Mouse (Mus musculus) spleen, adult 12 weeks (tissue): ENCODE data around the gene Ano1.

Experiments used
- DNase-seq: peaks from one replicate; pipeline ENCODE4 v3.0.0; 2022; ENCODE audit warnings: low spot score

Ano1 gene

DNA sequence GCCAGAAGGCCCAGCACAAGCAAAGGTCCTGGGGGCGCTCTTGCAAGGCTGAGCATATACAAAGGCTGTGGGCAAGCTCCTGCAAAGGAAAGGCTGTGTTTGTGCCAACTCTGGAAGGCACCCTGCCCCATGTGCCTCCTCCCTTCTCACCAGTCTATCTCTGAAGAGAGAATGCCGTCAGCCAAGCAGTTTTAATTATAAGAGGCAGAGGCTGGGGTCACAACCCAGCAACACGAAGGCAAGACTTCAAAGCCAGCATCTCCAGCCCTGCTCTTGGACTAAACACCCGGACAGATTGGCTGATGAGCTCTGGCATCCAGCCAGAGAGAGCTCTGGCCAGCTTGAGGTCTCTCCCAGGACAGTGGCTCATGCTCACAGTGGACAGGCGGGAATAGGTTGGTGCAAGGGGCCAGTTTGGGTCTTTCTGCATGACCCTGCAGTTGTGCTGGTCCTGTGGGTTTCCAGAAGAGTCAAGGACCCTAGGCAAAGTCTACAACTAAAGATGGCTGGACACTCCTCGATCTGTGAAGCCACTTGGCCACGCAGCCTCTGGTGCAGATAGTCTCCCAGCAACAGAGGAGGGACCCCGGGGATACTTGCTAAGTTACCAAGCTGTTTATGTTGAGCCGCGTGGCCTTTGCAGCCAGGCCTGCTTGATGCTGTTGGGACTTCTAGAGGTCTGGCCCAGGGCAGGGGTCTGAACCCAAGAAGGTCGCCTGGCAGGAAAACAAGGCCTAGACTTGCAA lies 12.9 kb upstream of the Ano1 start:
- no peak for DNase-seq

GRCm38 (mm10) chr7:144764013-144764412 lies 12.2 kb upstream of the Ano1 start:
- no peak for DNase-seq

DNA sequence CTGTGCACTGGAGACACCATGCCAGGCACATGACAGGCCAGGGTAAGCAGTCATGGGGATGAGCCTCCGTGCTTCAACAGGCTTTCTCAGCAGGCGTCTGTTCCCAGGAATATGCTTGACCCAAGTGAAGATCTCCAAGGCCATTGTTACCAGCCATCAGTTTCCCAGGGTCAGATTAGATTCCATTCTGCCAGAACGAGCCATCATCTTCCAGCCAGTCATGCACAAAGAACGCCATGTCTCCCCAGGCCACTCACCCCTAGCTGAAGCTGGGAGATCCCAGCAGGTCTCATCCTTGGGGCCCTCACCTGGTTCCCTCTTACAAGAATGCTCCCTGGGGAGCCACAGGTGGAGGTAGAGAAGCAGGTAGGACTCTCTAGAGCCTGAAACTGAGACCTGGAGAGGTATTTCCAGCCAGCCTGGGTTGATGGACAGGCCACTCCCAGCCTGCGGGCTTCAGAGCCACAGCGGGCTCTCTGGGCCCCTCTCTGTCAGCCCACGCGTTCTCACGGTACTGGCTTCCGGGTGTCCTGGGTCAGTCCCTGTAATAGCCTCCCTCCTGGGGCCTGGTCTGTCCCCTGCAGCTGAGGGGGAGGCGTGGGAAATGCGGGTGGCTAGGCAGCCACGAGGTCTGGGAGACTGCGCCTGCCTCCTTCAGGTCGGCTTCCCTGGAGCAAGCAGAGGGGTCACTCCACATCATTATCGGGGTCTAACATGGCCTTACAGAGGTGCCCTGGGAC lies 10.9 kb upstream of the Ano1 start:
- no peak for DNase-seq

- no peak for DNase-seq
Observed at GRCm38 (mm10) chr7:144760228-144760627, 8.5 kb upstream of the Ano1 start.

DNA sequence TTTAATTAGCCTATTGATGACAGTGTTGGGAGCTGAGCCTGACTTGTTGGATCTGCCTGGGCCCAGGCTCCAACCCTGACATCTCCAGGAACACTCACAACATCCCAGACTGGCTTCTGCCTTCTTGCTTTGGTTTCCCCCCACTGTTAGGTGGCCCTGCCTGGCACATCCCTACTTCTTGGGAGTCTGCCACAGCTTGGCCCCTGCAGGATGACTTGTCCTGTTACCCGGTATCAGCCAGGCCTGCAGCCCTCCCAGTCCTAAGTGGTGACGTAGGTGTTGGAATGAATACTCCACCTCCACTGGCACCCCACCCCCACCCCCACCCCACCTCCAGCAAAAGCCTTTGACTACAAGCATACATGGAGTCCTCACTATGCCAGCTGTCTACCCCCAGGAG lies 7.7 kb upstream of the Ano1 start:
- no peak for DNase-seq

DNA sequence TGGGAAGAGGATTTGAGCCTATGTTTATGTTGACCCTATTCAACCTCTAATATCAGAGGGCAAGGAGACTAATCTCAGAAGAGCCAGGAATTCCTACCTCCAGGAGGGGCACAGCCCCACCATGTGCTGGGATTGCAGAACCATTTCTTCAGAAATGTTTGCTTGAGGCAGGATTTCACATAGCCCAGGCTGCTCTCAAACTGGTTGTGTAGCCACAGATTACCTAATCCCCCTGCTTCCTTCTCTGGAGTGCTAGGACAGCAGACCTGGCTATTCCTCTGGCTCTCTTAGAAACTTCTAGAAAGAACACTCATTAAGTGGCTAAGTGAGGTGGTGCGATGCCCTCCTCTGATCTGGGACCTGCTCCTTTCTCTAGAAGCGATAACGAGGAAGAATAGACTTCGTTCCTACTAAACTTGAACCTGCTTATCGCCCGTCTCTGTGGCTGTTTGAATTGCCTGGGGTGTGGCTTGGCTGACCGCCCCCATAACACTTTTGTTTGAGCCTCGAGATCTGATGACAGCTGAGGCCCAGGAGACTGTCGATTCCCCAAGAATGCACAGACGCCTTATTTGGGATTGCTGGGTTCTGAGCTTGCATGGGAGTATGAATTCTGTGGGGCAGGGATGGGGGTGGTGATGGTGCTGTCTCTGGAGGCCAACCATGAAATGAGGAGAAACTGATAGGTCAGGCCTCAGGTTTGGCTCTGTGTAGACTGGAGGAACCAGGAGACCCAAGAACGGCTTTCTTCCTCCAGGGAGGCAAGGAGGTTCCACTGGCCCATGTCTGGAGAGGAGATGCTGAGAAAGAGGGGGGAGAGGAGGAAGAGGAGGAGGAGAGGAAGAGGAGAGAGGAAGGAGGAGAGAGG lies 4.0 kb upstream of the Ano1 start:
- no peak for DNase-seq

DNA sequence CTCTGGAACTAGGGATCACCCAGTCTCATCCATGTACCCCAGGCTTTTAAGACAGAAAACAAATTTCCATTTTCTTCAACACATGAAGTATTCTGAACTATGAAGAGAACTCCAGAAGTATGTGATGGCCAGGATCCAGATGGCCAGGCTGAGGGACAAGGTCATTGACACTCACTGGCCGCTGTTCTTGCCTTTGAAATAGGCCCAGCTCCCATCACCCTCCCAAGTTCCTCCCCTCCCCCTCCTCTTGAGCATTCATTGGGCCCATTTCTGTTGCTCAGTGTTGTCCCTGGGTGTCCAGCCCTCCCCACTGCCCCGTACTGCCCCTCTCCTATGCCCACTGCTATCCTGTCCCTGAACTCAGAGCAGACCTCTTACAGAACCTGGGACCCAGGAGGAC lies 2.9 kb upstream of the Ano1 start:
- no peak for DNase-seq

DNA sequence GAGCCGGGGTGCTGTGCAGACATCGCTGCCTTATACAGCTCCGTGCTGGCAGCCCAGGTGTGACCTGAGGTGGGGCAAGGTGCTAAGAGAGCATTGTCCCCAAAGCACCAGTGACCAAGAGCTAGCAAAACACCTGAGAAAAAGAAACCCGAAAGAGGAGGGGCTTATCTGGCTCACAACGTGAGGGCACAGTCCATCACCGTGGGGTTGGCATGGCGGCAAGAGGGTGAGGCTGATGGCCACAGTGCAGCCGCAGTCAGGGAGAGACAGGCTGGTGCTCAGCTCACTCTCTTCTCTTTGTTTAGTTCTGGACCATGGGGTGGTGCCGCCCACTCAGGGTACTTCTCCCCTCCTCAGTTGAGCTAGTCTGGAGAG lies 1.9 kb upstream of the Ano1 start:
- DNase-seq = no peak

GRCm38 (mm10) chr7:144752919-144753656 lies 1.3 kb upstream of the Ano1 start:
- DNase-seq = no peak

GRCm38 (mm10) chr7:144747756-144748155 lies 4.0 kb downstream of the Ano1 start:
- DNase-seq = no peak

DNA sequence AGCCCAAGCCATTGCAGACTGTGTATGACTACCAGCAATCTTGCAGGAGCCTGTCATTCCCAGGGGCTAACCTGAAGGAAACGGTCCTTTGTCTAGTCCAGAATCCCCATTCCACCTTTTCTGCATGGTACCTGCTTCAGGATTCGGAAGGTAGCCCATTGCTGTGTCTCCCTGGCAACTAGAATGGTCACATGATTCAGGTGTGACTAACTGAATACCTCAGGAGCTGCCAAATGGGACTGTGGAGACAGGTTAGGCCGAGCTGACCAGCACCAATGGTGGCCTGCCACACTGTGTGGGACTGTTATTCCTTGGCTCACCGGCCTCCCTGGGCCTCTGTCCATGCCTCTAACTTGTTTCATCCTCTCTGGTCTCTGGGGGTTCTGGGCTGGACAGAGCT lies 5.3 kb downstream of the Ano1 start:
- no peak for DNase-seq

GRCm38 (mm10) chr7:144743874-144744273 lies 7.9 kb downstream of the Ano1 start:
- no peak for DNase-seq

GRCm38 (mm10) chr7:144740643-144741042 lies 11.1 kb downstream of the Ano1 start:
- no peak for DNase-seq

DNA sequence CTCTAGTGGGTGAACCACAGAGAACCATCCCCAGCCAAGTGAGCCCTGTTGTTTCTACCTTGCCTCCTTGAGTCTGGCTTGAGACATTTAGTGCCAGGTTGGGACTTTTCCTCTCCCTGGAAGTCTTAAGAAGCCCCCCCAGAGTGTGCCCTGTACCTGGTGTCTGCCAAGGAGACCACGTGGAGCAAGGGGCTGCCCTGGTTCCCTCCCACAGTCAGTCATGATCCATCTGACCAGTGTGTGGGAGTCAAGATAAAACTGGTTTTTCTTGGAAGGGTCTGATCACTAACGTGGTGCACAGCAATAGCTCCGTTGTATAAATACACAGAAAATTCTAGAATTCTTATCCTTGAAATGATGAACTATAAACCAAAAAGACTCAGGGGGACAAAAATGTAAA lies 12.0 kb downstream of the Ano1 start:
- no peak for DNase-seq

DNA sequence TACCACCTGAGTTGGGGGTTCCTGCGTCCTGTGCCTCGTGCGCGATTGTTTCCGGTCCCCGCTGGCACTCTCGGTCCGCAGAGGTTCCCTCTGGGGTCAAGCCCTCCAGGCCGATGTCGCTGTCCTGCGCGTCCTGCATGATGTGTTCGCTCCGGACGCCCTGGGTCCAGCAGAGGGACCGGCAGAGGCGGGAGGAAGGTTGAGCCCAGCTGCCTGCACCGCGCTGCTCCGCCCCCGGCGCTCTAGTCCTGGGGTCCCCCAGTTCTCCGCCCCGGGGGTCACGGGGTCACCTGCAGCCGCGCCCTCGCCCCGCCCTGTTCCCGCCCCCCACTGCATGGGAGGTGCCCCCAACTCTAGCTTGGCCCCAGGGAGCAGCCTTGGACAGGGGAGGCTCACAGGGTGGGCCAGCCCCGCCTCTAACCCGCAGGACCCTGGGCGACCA lies 13.4 kb downstream of the Ano1 start:
- no peak for DNase-seq

DNA sequence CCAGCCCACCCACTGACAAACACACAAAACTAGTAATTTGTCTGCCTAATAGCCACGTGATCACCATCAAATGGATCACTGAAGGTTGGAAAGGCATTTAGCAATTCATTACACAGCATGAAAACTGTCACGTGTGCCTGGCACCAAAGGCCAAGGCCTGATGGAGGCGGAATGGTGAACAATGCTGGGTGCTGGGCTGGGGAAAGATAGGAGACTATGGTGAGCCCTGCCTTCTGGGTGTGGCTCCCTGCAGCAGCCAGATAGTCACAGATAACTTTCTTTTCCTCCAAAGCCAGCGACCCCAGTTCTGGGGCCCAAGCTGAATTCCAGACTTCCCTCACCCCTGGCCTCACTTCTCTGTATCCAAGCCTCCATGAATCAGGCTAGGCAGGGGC lies 19.9 kb downstream of the Ano1 start:
- no peak for DNase-seq

DNA sequence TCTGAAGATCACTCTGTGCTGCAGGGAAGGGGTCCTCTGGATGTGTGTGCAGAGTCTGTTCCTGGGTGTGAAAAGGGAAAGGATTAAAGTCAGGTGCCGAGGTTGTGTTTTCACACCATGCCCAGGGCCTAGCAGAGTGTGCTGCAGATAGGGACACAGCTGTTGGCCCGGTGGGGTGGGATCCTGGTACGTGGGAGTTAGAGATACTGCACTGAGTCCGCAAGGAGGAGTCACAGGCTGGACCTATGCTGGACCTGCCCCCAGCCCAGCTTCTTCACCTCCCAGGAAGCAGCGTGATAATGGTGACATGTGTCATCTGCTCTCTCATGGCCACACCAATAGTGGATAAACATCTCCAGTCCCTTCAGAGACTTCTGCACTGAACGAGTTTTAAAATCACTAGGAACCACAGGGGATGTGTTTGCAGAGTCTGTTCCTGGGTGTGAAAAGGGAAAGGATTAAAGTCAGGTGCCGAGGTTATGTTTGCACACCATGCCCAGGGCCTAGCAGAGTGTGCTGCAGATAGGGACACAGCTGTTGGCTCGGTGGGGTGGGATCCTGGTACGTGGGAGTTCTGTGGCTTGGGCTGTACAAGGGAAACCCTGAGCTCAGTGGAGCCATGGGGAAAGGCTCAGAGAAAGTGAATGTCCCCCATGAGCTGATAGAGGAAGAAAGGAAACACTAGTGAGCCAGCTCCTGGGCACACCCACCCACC lies 20.4 kb downstream of the Ano1 start:
- no peak for DNase-seq

- DNase-seq = no peak
Observed at GRCm38 (mm10) chr7:144724283-144724682, 27.5 kb downstream of the Ano1 start.

GRCm38 (mm10) chr7:144719956-144720355 lies 31.8 kb downstream of the Ano1 start:
- no peak for DNase-seq

GRCm38 (mm10) chr7:144717736-144718135 lies 34.0 kb downstream of the Ano1 start:
- DNase-seq = no peak

GRCm38 (mm10) chr7:144697870-144698269 lies 53.9 kb downstream of the Ano1 start:
- DNase-seq = no peak
